Mouse (Mus musculus) right cerebral cortex, adult 2 months (tissue): ENCODE data around the gene Tnrc18.

ENCODE experiments used
- DNase-seq, 2 experiments: peaks; one replicate each; pipeline ENCODE4 v3.0.0; 2021 to 2022; ENCODE audit warnings: low spot score in 2 of 2

The Tnrc18 gene

GRCm38 (mm10) chr5:142776080-142776479 lies 41.4 kb downstream of the Tnrc18 start:
- DNase-seq: no peak

DNA sequence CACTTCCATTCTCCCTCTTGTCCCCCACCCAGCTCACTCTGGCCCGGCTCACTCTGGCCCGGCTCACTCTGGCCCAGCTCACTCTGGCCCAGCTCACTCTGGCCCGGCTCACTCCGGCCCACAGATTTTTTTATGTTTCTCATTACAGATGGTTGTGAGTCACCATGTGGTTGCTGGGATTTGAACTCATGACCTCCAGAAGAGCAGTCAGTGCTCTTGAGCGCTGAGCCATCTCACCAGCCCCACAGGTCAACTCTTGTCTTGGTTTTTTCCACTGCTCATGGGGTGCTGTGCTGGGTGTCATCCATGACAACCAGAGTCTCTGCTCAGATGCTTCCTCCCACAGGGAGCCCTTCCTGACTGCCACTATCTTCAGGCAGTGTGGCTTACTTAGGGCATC lies 42.7 kb downstream of the Tnrc18 start:
- DNase-seq: no peak

GRCm38 (mm10) chr5:142771964-142772363 lies 45.5 kb downstream of the Tnrc18 start:
- no peak for DNase-seq

DNA sequence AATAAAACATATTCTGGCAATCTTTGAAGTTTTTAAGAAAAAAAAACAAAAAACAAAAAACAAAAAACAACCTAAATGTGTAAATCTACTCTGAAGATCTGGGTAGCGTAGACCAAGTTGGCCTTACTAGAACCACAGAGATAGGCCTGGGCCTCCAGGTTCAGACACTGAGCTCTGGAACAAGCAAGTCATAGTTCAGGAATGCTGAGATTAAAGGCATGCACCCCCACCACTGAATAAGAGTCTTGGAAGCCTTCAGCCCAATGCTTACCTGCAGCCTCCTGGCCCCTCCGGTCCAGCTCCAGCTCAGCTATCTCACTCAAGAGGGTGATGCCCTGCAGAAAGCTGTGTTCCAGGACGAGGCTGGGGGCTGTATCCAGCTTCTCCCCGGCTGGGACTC lies 46.4 kb downstream of the Tnrc18 start:
- no peak for DNase-seq

- DNase-seq: no peak
Measured at GRCm38 (mm10) chr5:142769641-142770040, 47.8 kb downstream of the Tnrc18 start.

DNA sequence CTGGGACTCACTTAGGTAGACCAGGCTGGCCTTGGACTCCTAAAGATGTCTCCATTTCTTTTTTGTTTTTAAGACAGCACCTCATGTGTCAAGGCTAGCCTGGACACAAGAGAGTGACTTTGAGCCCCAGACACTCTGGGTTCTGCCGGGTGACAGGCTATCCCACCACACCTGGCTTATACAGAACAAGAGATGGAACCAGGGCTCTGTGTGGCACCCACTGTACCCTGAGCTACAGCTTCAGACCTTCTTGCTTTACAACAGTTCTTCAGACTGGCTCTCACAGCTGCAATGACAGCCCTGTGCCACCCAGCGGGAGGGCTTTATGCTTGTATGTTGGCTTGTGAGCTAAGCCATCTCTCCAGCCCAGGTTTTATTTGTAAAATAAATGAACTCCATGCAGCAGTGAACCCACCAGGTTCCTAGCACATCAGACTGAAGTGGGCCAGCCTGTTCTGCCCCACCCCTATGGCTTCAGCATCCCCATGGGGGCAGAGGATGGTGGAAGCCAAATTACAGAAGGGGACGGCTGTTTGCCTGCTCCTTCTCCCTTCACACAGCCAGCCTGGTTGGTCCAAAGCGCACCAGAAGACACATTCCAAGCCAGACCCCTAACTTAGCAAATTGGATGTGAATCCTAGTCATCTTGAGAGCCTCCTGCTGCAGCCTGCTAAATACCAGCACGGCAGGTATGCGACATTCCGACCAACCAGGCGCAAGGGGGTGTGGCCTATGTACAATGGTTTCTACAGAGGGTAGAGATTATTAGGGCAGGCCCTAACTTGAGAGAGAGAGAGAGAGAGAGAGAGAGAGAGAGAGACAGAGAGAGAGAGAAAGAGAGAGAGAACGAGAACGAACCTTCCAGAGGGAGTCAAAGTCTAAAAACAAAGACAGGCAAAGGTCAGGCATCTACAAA lies 48.9 kb downstream of the Tnrc18 start:
- DNase-seq: no peak

DNA sequence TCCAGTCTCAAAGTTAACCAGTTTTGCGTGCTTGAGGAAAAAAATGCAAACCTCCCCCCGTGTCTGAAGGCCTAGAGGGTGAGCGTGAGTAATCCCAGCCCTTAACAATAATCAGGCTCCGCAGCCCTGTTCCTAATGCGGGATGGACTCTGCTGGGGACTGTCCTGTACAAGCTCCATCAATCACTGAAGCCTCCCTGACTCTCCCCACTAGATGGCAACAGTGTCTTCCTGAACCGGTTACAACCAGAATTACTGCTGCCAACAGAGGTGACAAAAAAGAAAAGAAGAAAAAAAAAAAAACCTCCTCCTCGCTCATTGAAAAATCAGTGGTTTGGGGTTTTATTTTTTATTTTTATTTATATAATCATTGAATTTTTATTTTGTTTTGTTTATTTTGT lies 49.5 kb downstream of the Tnrc18 start:
- DNase-seq: peak; percentile 77 to 86

GRCm38 (mm10) chr5:142766708-142767107 lies 50.8 kb downstream of the Tnrc18 start:
- DNase-seq: no peak

DNA sequence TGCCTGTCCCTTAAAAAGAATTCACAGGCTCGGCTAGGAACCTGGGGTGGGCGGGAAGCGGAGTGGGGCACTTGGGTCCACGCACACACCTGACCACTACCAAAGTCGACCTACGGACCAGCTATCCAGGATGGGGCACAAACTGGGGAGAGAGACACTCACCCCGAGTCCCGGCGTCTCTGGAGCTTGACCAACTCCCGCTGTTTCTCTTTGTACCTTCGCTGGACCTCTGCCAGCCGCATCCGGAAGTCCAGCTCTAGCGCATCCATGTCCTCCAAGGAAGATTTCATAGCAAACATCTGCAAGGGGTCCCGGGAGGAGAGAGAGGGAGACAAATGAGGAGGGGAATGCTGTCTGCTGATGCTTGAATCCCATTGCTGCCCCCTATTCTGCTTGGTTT lies 52.6 kb downstream of the Tnrc18 start:
- no peak for DNase-seq

DNA sequence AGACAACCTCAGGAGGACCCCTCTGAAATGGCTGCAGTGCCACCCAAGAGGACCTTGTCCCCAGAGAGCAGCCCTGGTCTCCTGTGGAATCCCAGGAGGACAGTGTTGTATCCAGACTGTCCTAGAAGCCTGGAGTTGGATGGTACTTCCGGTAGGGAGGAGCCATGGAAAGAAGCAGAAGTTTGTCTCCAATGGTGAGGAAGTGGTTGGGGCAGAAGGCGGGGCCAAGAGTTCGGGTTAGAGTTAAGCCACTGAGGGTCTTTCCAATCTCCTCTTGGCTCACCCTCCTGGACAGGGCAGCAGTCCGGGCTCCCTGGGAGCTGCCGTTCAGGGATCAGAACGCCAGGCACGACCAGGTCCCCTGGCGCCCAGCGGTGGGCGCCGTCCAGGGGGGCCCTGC lies 53.2 kb downstream of the Tnrc18 start:
- DNase-seq: no peak

DNA sequence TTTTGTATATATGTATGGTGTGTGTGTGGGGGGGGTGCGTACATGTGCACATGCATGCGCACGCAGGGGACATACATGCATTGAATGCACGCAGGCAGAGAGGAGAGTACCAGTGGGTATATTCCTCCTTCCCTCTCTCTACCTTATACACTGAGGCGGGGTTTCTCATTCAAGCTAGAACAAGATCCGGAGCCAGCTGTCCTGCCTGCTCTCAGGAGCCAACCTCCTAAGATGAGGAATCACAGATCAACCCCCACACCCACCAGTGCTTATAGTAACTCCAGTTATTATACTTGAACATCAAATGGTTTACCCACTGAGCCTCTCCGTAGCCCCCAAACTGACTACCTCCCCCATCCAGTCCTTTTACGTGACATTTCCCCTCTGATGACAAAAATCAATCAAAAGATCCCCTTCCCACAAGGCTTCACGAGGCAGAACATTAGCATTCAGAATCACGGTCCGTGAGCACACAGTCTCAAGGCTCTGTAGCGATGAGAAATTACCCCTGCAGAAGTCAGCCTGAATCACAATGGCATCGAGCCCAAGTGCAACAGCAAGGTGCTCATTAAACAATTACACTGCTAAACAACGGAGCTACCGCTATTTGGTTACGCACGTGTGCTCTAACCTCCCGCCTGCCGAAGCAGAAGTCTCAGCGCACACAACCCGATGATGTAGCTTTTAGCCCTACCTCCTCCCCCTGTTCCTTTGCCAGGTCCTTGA lies 55.2 kb downstream of the Tnrc18 start:
- DNase-seq: no peak

GRCm38 (mm10) chr5:142761326-142761983 lies 56.0 kb downstream of the Tnrc18 start:
- peak; percentile 68 to 79 for DNase-seq

- DNase-seq: no peak
Measured at GRCm38 (mm10) chr5:142759786-142760185, 57.7 kb downstream of the Tnrc18 start.

- DNase-seq: no peak
Measured at GRCm38 (mm10) chr5:142752241-142752640, 65.2 kb downstream of the Tnrc18 start.

DNA sequence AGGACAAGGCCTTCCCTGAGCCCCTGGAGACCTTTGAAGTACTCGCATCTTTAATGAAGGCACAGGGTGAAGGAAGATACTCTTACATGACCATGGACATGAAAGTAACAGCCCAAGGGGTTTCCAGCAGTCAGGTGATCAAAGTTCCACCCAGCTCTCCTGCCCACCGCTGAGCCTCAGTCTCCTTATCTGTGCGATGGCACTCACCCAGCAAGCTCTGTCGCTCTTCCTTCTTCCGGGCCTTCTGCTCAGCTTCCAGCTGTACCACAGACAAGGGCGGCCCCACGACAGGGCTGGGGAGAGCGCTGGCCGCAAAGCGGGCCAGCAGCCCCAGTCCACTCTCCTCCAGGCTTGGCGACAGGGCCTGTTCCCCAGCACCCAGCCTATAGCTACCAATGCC lies 67.3 kb downstream of the Tnrc18 start:
- no peak for DNase-seq

GRCm38 (mm10) chr5:142747026-142747629 lies 70.3 kb downstream of the Tnrc18 start:
- DNase-seq: no peak

DNA sequence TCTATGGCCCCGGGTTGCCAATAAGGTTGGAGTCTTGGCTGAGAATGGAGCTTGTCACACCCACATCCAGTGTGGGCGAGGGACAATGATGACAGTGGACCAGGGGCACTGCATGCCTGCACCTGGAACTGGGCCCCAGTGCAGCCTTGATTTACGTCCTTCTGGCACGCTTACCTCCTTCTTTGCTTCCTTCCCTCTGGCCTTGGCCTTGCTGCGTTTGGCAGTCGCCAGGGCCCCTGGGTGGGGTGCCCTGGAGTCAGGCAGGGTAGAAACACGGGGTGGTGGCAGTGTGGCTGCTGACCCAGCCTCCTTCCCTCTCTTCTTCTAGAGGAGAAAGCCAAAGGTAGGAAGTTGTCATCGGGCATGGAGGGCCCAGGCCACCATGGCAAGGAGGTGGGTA lies 77.5 kb downstream of the Tnrc18 start:
- no peak for DNase-seq

- DNase-seq: no peak
Measured at GRCm38 (mm10) chr5:142731916-142732315, 85.5 kb downstream of the Tnrc18 start.

GRCm38 (mm10) chr5:142730295-142730694 lies 87.2 kb downstream of the Tnrc18 start:
- no peak for DNase-seq

GRCm38 (mm10) chr5:142728301-142728700 lies 89.2 kb downstream of the Tnrc18 start:
- no peak for DNase-seq

GRCm38 (mm10) chr5:142726748-142727147 lies 90.7 kb downstream of the Tnrc18 start:
- DNase-seq: no peak

- no peak for DNase-seq
Measured at GRCm38 (mm10) chr5:142724265-142724664, 93.2 kb downstream of the Tnrc18 start.
